Mouse (Mus musculus): ENCODE measurements around the gene Olfr1289.

The Olfr1289 gene

GRCm38 (mm10) chr2:111480519-111480918 lies at the start of gene Olfr1289:
Gene Olfr1289, plus strand, starts transcription at chr2:111480819.
- no peak for TF ChIP-seq GATA4 (IDR thresholded peaks at IDR 0.05; ENCODE audit: insufficient replicate concordance, low read length)

GRCm38 (mm10) chr2:111448842-111449241 lies 31.8 kb upstream of the Olfr1289 start, which contains the start of gene Olfr1287:
Gene Olfr1287, plus strand, starts transcription at chr2:111449142.
- no peak for TF ChIP-seq GATA4 (IDR thresholded peaks at IDR 0.05; ENCODE audit: insufficient replicate concordance, low read length)

GRCm38 (mm10) chr2:111473801-111474200 lies 6.8 kb upstream of the Olfr1289 start, which contains the start of gene Olfr1288:
Gene Olfr1288, plus strand, starts transcription at chr2:111474101.
- TF ChIP-seq GATA4 (IDR thresholded peaks at IDR 0.05; ENCODE audit: insufficient replicate concordance, low read length) = no peak

GRCm38 (mm10) chr2:111493729-111494128 lies 13.1 kb downstream of the Olfr1289 start, which contains the start of gene Olfr1290:
Gene Olfr1290, minus strand, starts transcription at chr2:111493829.
- no peak for TF ChIP-seq GATA4 (IDR thresholded peaks at IDR 0.05; ENCODE audit: insufficient replicate concordance, low read length)

GRCm38 (mm10) chr2:111496880-111497279 lies 16.3 kb downstream of the Olfr1289 start, which contains the start of gene Olfr1291-ps1:
Gene Olfr1291-ps1, plus strand, starts transcription at chr2:111497180.
- TF ChIP-seq GATA4 (IDR thresholded peaks at IDR 0.05; ENCODE audit: insufficient replicate concordance, low read length) = no peak

- no peak for TF ChIP-seq GATA4 (IDR thresholded peaks at IDR 0.05; ENCODE audit: insufficient replicate concordance, low read length)
Measured at GRCm38 (mm10) chr2:111517451-111517850, 36.8 kb downstream of the Olfr1289 start.

- TF ChIP-seq GATA4 (IDR thresholded peaks at IDR 0.05; ENCODE audit: insufficient replicate concordance, low read length) = no peak
Measured at GRCm38 (mm10) chr2:111524903-111525302, 44.3 kb downstream of the Olfr1289 start, which contains the start of gene Olfr1293-ps. Gene Olfr1293-ps, plus strand, starts transcription at chr2:111525203.

All from liver, adult (tissue).